Mouse (Mus musculus): ENCODE results near the gene Unc119b.

GRCm38 (mm10) chr5:115150991-115151390 is 16.2 kb upstream of the Unc119b start:
- TF ChIP-seq CTCF (IDR thresholded peaks at IDR 0.05; ENCODE audit: low read depth), result no peak
- no peak for TF ChIP-seq EP300 (IDR thresholded peaks at IDR 0.05; ENCODE audit: low read depth)

Measured in liver, embryonic 14.5 days (tissue).